Mouse (Mus musculus) midbrain, embryonic 14.5 days (tissue): ENCODE results near the gene Mas1. TPM values are rescaled to one million over a fixed set of nuclear protein-coding genes. Genes with fewer than 3 reads are reported as not detected.
A peak's percentile ranks its signal among the peaks of the same experiment; 100 is the strongest.

ENCODE experiments used
- ATAC-seq: fragments of 200-750 bp; cut with Nextera tagmentation; 2 replicates; pipeline ENCODE4 v1.8.0; 2017; ENCODE audit warnings: moderate number of reproducible peaks, moderate library complexity; ENCODE audit not compliant: low FRiP score, low TSS enrichment
- DNase-seq: peaks from one replicate; pipeline ENCODE4 v3.0.0-alpha.2; 2015
- H3K27ac ChIP-seq: fragments of 300-500 bp; sonication (generic); replicated peaks from 2 replicates; pipeline ENCODE4 v1.5.1; 2014; ENCODE audit warnings: mild to moderate bottlenecking, low read depth, low read length, moderate library complexity
- H3K27me3 ChIP-seq: fragments of 300-500 bp; sonication (generic); 2 replicates; pipeline ENCODE4 v1.6.1; 2014; ENCODE audit warnings: low read length, control low read depth, mixed read lengths; ENCODE audit not compliant: control insufficient read depth, insufficient read depth
- H3K36me3 ChIP-seq: fragments of 300-500 bp; sonication (generic); 2 replicates; pipeline ENCODE4 v1.6.1; 2014; ENCODE audit warnings: low read length, control low read depth; ENCODE audit not compliant: control insufficient read depth, insufficient read depth
- H3K4me1 ChIP-seq: fragments of 300-500 bp; sonication (generic); 2 replicates; pipeline ENCODE4 v1.6.1; 2014; ENCODE audit warnings: mild to moderate bottlenecking, antibody characterized with exemption, low read length, control low read depth; ENCODE audit not compliant: control insufficient read depth, insufficient read depth
- H3K4me2 ChIP-seq: fragments of 300-500 bp; sonication (generic); 2 replicates; pipeline ENCODE4 v1.6.1; 2014; ENCODE audit warnings: mild to moderate bottlenecking, low read length, moderate library complexity
- H3K4me3 ChIP-seq: fragments of 300-500 bp; sonication (generic); replicated peaks from 2 replicates; pipeline ENCODE4 v1.5.1; 2014; ENCODE audit warnings: low read depth, low read length
- H3K9ac ChIP-seq: fragments of 300-500 bp; sonication (generic); replicated peaks from 2 replicates; pipeline ENCODE4 v1.6.1; 2014; ENCODE audit warnings: mild to moderate bottlenecking, low read length, moderate library complexity
- H3K9me3 ChIP-seq: fragments of 300-500 bp; sonication (generic); 2 replicates; pipeline ENCODE4 v1.6.1; 2016; ENCODE audit warnings: low read length, control low read depth, mixed read lengths; ENCODE audit not compliant: control insufficient read depth
- WGBS: fragments of 180-500 bp; shearing (Covaris S2); extraction: QIAGEN DNeasy Blood & Tissue Kit; methylation state at CpG from one replicate; pipeline ENCODE4 v1.1.7; 2014; 5-methylcytosine and 5-hydroxymethylcytosine counted together
- polyA plus RNA-seq: library from polyadenylated mRNA; unstranded; fragments of >200 nt; fragmentation: Nextera tagmentation; extraction: Ambion mirVana; gene quantifications from 2 replicates; pipeline ENCODE4 v1.2.1, GENCODE M21; 2014

Mas1 gene
- polyA plus RNA-seq = 0.12 TPM in 1 of 2 replicates, not detected in the other

DNA sequence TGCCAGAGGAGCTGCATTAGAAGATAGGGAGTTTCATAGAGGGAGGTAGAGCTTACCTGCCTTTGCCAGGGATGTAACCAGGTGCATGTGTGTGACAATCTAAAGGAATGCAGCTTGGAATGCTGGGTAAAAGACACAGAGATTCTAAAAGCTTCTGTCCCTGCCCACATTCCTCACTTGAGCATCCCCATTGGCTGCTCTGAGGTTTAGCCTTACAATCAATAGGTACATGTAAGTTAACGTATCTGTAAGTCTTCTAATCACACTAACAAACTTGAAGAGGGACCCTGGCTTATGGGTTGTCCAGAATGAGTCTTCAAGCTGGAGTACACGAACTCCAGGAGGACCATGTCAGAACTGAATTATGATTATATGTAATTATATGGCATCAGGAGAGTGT is at the start of gene Mas1:
TSS of gene Mas1 (minus strand) at position 101 of the 400 bp plus-strand sequence.
- no peak within 1 kb of the TSS for H3K9ac ChIP-seq
- WGBS = 74% methylated on average over 2 of the region's 2 CpGs
- no peaks in the 10 kb centered on the region for H3K27me3 ChIP-seq
- no peak within 1 kb of the TSS for H3K4me2 ChIP-seq
- no peak for DNase-seq
- no peak within 1 kb of the TSS for H3K4me3 ChIP-seq
- H3K9me3 ChIP-seq = no peaks in the 10 kb centered on the region
- no peak for ATAC-seq
- H3K36me3 ChIP-seq = no peaks in the 10 kb centered on the region
- no peaks in the 10 kb centered on the region for H3K4me1 ChIP-seq
- H3K27ac ChIP-seq = no peak within 1 kb of the TSS

DNA sequence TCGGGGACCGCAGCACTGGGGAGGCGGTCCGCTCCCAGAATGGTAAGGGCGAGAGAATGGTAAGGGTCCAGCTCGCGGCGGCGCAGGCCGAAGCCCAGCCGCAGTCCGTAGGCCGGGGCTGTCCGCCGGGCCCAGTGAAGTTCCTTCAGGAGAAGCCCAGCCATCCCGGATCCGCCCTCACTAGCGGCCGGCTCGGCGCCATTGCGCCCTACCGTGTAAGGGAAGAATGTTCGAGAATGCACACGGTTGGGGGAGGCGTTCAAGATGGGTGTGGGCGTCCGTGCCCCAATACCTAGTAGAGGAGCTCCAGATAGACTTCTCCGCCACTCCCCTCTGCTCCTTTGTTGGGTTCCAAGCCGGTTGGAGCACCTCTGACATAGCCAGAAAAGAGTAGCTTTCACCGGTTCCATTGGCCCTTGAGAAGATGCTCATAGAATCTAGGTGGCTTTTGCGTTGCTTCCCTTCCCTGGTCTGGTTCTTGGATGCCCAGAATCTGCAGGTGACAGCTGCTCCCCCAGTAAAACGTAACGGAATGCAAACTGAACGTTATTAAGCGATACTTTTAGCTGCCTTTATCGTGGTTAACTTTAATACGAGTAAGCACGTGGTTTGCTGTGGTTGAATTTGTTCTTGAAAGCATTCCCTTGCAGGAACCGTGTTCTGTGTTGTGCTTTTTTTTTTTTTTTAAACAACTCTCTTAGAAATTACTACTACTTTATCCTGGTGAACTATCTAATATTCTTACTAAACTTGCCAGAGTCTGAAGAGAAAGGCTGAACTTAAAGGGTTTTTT is 48.8 kb upstream of the Mas1 start:
- no peaks in the 10 kb centered on the region for H3K9me3 ChIP-seq
- under 1% methylated on average over 40 of the region's 40 CpGs for WGBS
- peak; percentile 57 for ATAC-seq
- H3K4me1 ChIP-seq = peaks cover 17% of the 10 kb centered on the region; the same call in 1 of the 2 replicates
- H3K4me2 ChIP-seq = peak overlapping the region; percentile 89
- no peaks in the 10 kb centered on the region for H3K27me3 ChIP-seq
- no peak for DNase-seq
- H3K4me3 ChIP-seq = peak overlapping the region; percentile 95
- peak overlapping the region; percentile 94 for H3K9ac ChIP-seq
- peaks cover 57% of the 10 kb centered on the region for H3K36me3 ChIP-seq
- H3K27ac ChIP-seq = peak overlapping the region; percentile 87

DNA sequence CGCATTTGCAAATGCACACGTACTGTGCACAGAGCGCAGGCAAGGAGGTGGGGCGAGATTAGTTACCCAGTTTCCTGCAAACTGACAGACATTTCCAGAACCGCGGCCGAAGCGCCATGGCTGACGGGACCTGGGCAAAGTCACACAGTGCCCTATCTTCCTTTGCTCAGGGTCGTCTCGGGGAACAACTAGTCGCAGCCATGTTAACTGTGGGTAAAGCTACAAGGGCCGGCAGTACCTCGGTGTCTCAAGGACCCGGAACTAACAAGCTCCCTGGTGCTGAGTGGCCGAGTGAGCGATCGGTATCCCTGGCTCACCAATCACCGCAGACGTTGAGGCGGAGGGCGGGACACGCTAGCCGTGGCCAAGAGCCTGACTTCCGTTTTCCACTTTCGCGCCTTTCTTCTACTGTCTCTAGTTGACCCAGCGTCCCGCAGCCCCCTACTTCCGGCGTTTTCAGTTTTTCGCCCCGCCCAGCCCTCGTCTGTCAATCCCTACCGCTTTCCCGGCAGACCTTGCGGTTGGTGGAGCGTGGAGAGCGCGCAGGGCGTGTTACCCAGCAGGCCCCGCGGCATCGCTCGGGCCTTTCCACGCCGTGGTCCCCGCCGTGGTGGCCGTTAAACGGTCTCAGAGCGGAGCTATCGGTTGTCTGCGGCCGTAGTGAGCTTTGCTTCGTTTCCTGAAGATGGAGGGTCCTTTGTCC is 48.1 kb upstream of the Mas1 start, which contains the start of gene Mrpl18:
TSS of gene Mrpl18 (minus strand) at position 465 of the 703 bp plus-strand sequence.
- peaks cover 57% of the 10 kb centered on the region for H3K36me3 ChIP-seq
- peak within 1 kb of the TSS; percentile 89 for H3K4me2 ChIP-seq

DNA sequence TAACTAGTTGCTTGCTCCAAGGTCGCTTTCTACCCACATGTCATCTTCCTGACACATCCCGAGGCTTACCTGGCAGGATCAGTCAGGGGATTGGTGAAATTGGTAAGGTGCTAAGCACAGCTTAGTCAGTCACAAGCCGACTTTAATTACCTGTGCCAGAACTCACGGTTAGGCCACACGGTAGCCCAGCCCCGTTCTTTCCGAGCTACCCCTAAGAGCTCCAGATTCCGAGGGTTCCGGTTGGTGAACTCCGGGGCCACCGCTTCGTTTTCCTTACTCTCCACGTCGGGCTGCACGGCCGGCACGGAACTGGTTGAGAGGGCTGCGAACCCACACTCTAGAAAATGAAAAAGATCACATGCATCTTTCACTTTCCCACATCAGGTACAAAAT is 47.5 kb upstream of the Mas1 start, which contains the start of gene Tcp1:
TSS of gene Tcp1 (plus strand) at position 214 of the 393 bp plus-strand sequence.
- DNase-seq = no peak
- 2% methylated on average over 18 of the region's 18 CpGs for WGBS
- Histone ChIP-seq H3K27ac (peak within 1 kb of the TSS; percentile 87), H3K36me3 (peaks cover 56% of the 10 kb centered on the region), H3K4me3 (peak within 1 kb of the TSS; percentile 95), H3K9ac (peak within 1 kb of the TSS; percentile 94), H3K27me3 (no peaks in the 10 kb centered on the region), H3K4me2 (peak within 1 kb of the TSS; percentile 89), H3K9me3 (no peaks in the 10 kb centered on the region), H3K4me1 (peaks cover 17% of the 10 kb centered on the region; the same call in 1 of the 2 replicates)
- no peak for ATAC-seq

More for the DNA sequence above, 48.1 kb upstream of the Mas1 start, which contains the start of gene Mrpl18:
- Histone ChIP-seq H3K9ac (peak within 1 kb of the TSS; percentile 94), H3K27me3 (no peaks in the 10 kb centered on the region), H3K27ac (peak within 1 kb of the TSS; percentile 87), H3K4me1 (peaks cover 17% of the 10 kb centered on the region; the same call in 1 of the 2 replicates), H3K4me3 (peak within 1 kb of the TSS; percentile 95), H3K9me3 (no peaks in the 10 kb centered on the region)
- DNase-seq (peak; percentile 100), ATAC-seq (peak; percentile 100)
- under 1% methylated on average over 56 of the region's 56 CpGs for WGBS

DNA sequence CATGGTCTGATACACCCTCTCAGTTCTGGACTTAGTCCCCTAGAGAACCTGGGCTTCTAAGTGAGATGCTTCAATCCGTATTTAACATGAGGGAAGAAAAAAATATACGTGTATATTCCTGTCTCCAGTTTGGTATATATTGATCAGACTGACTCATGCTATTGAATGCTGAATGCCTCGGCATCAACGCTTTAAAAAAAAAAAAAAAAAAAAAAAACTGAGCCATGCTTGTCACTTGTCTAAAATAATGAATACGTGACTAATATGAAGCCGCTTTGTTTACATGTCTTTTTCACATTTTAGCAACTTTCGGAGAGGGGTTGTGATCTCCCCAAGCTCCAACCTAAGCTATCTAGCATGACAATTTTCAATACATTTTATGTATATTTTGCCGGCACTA is 42.4 kb upstream of the Mas1 start:
- Histone ChIP-seq H3K4me3 (no peak overlapping the region), H3K4me1 (0 out of 2 replicates have a peak, but pooled peaks cover 7% of the 10 kb centered on the region), H3K27ac (no peak overlapping the region), H3K9ac (no peak overlapping the region), H3K4me2 (no peak overlapping the region), H3K27me3 (no peaks in the 10 kb centered on the region), H3K36me3 (peaks cover 48% of the 10 kb centered on the region), H3K9me3 (no peaks in the 10 kb centered on the region)
- WGBS = 90% methylated on average over 8 of the region's 8 CpGs
- DNase-seq (no peak), ATAC-seq (no peak)

DNA sequence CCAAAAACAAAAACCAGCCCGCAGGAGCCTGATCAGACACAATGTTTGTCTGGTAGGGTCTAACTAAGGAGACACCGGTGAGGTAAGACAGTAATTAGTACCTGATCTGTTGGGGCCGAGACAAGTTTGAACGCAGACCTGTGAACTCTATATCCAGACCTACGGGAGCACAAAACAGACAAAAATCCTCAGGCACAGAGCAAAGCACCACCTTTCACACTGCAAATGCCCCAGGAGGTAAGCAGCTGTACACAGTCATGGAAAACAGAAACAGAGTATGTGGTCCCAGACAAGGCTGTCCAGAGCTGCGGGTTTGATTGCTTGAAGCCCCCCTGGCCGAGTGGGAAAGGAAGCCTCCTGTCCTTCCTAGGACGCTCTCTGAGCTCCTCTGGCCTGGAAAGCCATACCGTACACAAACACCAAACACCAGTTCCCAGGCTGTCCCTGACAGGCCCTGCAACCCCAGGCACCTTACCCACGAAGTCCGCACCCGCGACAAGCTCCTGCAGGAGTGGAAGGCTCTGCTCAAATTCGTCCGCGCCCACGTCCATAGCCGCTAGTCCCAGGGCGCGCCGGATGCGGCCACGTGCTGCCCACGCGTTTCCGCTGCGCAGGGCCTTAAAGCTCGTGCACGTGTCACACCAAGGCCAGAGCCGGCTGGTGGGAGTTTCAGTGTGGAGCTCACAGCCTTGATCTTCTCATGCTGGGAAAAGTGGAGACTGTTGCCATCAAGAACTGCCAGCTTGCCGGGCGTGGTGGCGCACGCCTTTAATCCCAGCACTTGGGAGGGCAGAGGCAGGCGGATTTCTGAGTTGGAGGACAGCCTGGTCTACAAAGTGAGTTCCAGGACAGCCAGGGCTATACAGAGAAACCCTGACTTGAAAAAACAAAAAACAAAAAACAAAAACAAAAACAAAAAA is 41.7 kb upstream of the Mas1 start, which contains the start of gene Pnldc1:
TSS of gene Pnldc1 (minus strand) at position 870 of the 920 bp plus-strand sequence.
- Histone ChIP-seq H3K4me2 (no peak within 1 kb of the TSS), H3K27me3 (no peaks in the 10 kb centered on the region), H3K9ac (no peak within 1 kb of the TSS), H3K9me3 (no peaks in the 10 kb centered on the region), H3K27ac (no peak within 1 kb of the TSS), H3K4me3 (no peak within 1 kb of the TSS), H3K4me1 (no peaks in the 10 kb centered on the region), H3K36me3 (peaks cover 53% of the 10 kb centered on the region)
- WGBS = 82% methylated on average over 35 of the region's 35 CpGs
- DNase-seq = no peak
- no peak for ATAC-seq

DNA sequence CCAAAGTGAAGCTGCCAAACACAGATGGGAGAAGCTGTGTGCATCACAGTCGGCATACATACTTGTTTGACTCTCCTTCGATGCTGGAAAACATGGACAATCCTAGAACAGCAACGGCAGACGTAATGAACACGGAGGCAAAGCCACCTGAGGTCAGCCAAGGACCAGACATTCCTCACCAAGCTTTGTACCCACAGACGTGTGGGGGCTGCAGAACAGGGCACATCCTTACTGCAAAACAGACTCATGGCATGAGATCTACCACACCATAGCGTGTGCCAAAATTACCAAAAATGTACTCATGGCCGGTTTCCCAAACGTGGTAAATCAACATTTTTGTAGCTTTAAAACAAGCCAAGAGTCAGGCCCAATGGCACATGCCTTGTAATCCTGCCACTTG is 38.5 kb upstream of the Mas1 start:
- no peak overlapping the region for H3K4me2 ChIP-seq
- H3K4me1 ChIP-seq = no peaks in the 10 kb centered on the region
- H3K9ac ChIP-seq = no peak overlapping the region
- no peaks in the 10 kb centered on the region for H3K9me3 ChIP-seq
- peaks cover 25% of the 10 kb centered on the region for H3K36me3 ChIP-seq
- no peak overlapping the region for H3K4me3 ChIP-seq
- DNase-seq (no peak), ATAC-seq (no peak)
- no peaks in the 10 kb centered on the region for H3K27me3 ChIP-seq
- H3K27ac ChIP-seq = no peak overlapping the region
- 95% methylated on average over 9 of the region's 9 CpGs for WGBS

DNA sequence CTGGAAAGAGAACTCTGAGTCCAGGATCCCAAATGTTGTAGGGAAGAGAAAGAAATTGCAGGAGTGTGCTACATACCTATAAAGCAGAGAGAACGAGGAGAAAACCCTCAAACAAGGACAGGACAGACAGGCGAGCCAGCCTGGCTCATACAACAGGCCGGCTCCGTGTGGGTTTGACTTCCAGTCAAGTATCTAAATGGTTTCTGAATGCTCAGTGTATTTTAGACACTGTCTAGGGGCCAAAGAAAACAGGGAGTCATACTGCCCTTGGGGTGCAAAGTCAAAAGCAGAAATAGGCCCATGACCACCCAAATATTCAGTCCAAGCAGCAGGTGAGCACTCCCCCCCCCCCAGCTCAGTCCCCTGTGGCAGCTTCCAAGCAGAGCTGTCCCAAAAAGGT is 37.9 kb upstream of the Mas1 start:
- Histone ChIP-seq H3K4me2 (no peak overlapping the region), H3K27me3 (no peaks in the 10 kb centered on the region), H3K4me3 (no peak overlapping the region), H3K27ac (no peak overlapping the region), H3K4me1 (no peaks in the 10 kb centered on the region), H3K9ac (no peak overlapping the region), H3K9me3 (no peaks in the 10 kb centered on the region), H3K36me3 (peaks cover 19% of the 10 kb centered on the region)
- 91% methylated on average over 4 of the region's 4 CpGs for WGBS
- DNase-seq (no peak), ATAC-seq (no peak)
